Mouse (Mus musculus) embryonic facial prominence, embryonic 12.5 days (tissue): Measurements from ENCODE around the gene Cass4. TPM values are rescaled to one million over a fixed set of nuclear protein-coding genes. Genes with fewer than 3 reads are reported as not detected.

Experiments used
- ATAC-seq: fragments of 200-750 bp; cut with Nextera tagmentation; 2 replicates; pipeline ENCODE4 v1.8.0; 2017; ENCODE audit not compliant: insufficient number of reproducible peaks, insufficient read depth, low FRiP score, low TSS enrichment
- H3K27ac ChIP-seq: fragments of 300-500 bp; sonication (generic); 2 replicates; pipeline ENCODE4 v1.5.1; 2016; ENCODE audit warnings: mild to moderate bottlenecking
- H3K27me3 ChIP-seq: fragments of 300-500 bp; sonication (generic); 2 replicates; pipeline ENCODE4 v1.6.1; 2016; ENCODE audit warnings: mild to moderate bottlenecking, moderate library complexity
- H3K36me3 ChIP-seq: fragments of 300-500 bp; sonication (generic); 2 replicates; pipeline ENCODE4 v1.6.1; 2016; ENCODE audit warnings: mild to moderate bottlenecking
- H3K4me1 ChIP-seq: fragments of 300-500 bp; sonication (generic); 2 replicates; pipeline ENCODE4 v1.6.1; 2016
- H3K4me2 ChIP-seq: fragments of 300-500 bp; sonication (generic); replicated peaks from 2 replicates; pipeline ENCODE4 v1.6.1; 2016; ENCODE audit warnings: mild to moderate bottlenecking, moderate library complexity
- H3K4me3 ChIP-seq: fragments of 300-500 bp; sonication (generic); 2 replicates; pipeline ENCODE4 v1.5.1; 2016; ENCODE audit warnings: mild to moderate bottlenecking
- H3K9ac ChIP-seq: fragments of 300-500 bp; sonication (generic); 2 replicates; pipeline ENCODE4 v1.6.1; 2016; ENCODE audit warnings: mild to moderate bottlenecking, moderate library complexity
- H3K9me3 ChIP-seq: fragments of 300-500 bp; sonication (generic); 2 replicates; pipeline ENCODE4 v1.6.1; 2016; ENCODE audit warnings: mild to moderate bottlenecking, moderate library complexity
- WGBS: fragments of 180-500 bp; shearing (Covaris S2); methylation state at CpG from one replicate; pipeline ENCODE4 v1.1.7; 2016; 5-methylcytosine and 5-hydroxymethylcytosine counted together
- polyA plus RNA-seq: library from polyadenylated mRNA; unstranded; fragments of >200 nt; fragmentation: Nextera tagmentation; extraction: Ambion mirVana; gene quantifications from 2 replicates; pipeline ENCODE4 v1.2.1, GENCODE M21; 2016

Cass4 gene
- polyA plus RNA-seq: 0.20 TPM in 2 replicates

DNA sequence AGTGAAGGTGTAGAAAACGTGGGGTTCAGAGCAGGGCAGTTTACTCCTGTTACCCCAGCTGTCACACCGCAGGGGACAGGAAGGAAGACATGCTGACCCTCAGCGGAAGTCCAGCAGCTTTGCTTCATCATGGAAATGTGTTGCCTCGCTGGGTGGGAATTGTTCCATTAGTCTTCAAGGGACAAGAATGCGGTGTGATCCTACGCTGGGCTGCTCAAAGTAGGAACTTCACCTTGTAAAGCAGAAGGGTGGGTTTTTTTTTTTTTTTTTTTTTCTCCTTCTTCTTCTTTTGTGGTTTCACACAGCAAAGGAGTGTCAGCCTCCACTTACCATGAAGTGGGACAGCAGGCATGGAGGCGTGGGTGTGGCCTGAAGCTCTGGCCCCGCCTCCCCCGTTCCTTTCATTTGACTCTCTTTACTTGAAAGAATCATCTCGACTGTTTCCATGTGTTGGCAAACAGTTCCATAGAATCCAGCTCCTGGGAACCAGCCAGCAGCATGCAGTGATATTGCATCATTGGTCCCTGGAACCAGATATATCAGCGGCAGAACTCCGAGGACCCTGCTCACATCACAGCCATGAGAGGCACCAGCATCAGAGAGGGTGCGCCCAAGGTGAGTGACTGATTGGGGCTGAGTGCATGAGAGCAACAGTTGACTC is at the start of gene Cass4:
Gene Cass4 (plus strand): TSS at position 404 of the 661 bp plus-strand sequence.
- 39% methylated on average over 13 of the region's 13 CpGs for WGBS
- Histone ChIP-seq H3K9me3 (no peaks in the 10 kb centered on the region), H3K27ac (no peak within 1 kb of the TSS), H3K4me3 (no peak within 1 kb of the TSS), H3K27me3 (no peaks in the 10 kb centered on the region), H3K36me3 (no peaks in the 10 kb centered on the region), H3K9ac (no peak within 1 kb of the TSS), H3K4me1 (0 out of 2 replicates have a peak, but pooled peaks cover 4% of the 10 kb centered on the region), H3K4me2 (no peak within 1 kb of the TSS)
- ATAC-seq: no peak

DNA sequence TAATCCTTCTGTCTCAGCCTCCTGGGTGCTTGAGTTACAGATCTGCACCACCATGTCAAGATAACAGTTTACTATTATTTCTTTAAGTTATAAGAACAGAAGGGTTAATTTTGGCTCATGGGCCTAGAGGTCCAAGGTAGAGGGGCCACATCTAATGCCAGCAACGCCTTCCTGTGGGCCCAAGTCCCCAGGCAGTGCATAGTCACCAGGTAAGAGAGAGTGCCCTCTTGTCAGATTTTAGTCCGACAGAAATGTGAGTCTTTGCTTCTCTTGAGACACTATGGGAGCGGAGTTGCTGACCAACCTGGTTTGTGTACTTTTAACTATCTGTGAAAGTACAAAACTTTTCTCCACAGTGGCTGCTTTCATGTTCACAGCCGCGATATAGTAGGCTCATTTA is 48.9 kb upstream of the Cass4 start:
- H3K4me1 ChIP-seq: peaks cover 10% of the 10 kb centered on the region; the same call in 1 of the 2 replicates
- H3K9ac ChIP-seq: no peak overlapping the region
- no peak for ATAC-seq
- H3K27me3 ChIP-seq: no peaks in the 10 kb centered on the region
- H3K36me3 ChIP-seq: no peaks in the 10 kb centered on the region
- 34% methylated on average over 5 of the region's 5 CpGs for WGBS
- H3K9me3 ChIP-seq: no peaks in the 10 kb centered on the region
- peak overlapping the region; percentile 64; the same call in 1 of the 2 replicates for H3K4me3 ChIP-seq
- H3K4me2 ChIP-seq: peak overlapping the region; percentile 95
- H3K27ac ChIP-seq: peak overlapping the region; percentile 72; the same call in 1 of the 2 replicates

DNA sequence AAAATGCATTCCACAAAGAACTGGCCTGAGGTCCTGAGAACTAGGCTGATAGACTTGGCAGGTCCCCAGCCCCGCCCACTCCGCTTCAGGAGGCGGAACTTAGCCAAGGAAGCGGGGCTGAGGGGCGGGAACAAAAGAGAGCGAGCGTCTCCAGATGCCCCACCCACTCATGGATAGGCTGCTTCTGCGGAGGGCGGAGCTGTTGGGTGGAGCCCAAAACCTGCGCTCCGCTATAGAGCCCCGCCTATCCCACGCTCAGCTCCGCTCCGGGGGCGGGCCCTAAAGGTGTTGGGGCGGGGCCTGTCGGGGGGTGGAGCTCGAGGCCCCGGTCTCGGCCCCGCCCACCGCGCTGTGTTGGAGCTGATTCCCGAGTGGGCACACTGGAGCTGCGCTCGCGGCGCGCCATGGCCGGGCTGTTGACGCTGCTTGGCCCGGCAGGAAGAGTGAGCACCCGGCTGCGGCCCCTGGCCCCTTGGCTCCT is 48.3 kb upstream of the Cass4 start, which contains the start of gene Fam210b:
Gene Fam210b (plus strand): TSS at position 308 of the 481 bp plus-strand sequence.
- WGBS: under 1% methylated on average over 30 of the region's 35 CpGs
- Histone ChIP-seq H3K9me3 (no peaks in the 10 kb centered on the region), H3K4me1 (peaks cover 10% of the 10 kb centered on the region; the same call in 1 of the 2 replicates), H3K27ac (peak within 1 kb of the TSS; percentile 72; the same call in 1 of the 2 replicates), H3K27me3 (no peaks in the 10 kb centered on the region), H3K4me2 (peak within 1 kb of the TSS; percentile 95), H3K36me3 (no peaks in the 10 kb centered on the region), H3K9ac (peak within 1 kb of the TSS; percentile 64), H3K4me3 (peak within 1 kb of the TSS; percentile 64)
- peak; percentile 87 for ATAC-seq

DNA sequence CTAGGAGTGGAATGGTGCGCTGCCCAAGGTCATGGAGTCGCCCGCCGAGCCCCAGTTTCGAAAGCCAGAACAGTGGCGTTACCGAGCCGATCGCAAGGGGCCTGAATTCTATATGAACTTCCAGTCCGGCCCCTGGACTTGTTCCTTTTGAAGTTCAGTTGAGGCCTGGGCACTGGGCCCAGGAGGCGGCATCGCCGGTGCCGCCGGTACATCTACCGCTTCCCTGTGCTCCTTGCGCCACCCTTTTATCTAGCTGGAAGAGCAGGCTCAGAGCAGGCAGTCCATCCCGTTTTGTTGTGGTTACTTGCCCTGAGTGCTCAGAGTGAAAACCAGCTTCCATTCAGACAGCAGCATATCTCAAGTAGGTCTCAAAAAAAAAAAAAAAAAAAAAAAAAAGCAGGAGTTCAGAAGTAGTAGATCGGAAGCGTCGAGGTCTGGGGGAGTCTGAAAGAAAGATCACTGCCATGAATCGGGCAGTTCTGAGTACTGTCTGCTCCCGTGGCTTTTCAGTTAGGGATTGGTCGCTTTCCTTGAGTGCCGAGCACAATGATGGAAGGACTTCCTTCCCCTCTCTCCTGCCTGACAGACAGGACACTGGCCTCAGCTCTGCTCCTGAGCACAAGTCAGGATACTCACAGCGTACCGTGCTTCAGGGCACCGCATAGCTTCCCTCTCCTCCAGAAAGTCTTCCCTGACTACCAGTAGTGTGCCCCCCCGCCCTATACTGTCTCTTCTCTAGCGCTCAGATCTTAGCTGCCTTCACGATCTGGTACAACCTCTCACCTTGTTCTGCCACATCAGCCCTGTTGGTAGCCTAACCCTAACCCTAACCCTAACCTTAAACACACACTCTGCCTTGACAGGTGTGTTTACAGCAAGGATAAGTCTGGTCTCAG is 47.3 kb upstream of the Cass4 start:
- no peaks in the 10 kb centered on the region for H3K36me3 ChIP-seq
- H3K9me3 ChIP-seq: no peaks in the 10 kb centered on the region
- no peak for ATAC-seq
- peaks cover 10% of the 10 kb centered on the region; the same call in 1 of the 2 replicates for H3K4me1 ChIP-seq
- 11% methylated on average over 31 of the region's 31 CpGs for WGBS
- no peaks in the 10 kb centered on the region for H3K27me3 ChIP-seq
- peak overlapping the region; percentile 64 for H3K9ac ChIP-seq
- peak overlapping the region; percentile 64 for H3K4me3 ChIP-seq
- no peak overlapping the region for H3K27ac ChIP-seq
- H3K4me2 ChIP-seq: peak overlapping the region; percentile 95

DNA sequence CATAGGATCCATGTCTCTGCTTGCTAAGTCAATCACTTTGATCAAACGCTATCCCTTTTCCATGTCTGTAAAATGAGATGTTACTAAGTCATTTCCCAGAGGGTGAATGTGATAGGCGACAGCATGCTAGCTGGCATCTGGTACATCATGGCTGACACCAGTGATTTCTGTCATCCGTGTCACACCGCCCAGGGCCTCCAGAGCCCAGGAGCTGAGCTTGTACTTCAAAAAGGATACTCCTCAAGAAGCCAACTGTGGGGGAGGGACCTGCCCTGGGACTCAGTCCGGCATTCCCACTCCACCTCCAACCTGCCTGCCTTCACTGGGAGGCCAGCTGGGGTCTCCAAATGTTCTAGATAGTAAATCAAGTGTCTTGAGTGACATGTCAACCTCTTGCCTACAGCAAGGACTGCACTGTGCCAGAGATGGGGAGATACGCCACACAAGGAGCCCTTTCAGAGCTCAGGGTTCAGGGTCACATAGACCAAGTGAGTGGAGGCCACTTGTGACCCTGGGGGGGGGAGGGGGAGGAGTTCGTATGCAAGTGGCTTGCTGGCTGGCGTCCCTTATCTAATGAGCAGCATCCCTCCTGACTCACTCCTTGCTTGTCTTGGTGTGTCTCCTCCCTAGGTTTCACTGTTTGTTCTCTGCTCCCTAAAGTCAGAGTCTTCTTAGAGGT is 46.5 kb upstream of the Cass4 start:
- no peaks in the 10 kb centered on the region for H3K27me3 ChIP-seq
- H3K4me3 ChIP-seq: peak overlapping the region; percentile 64
- H3K9me3 ChIP-seq: no peaks in the 10 kb centered on the region
- peak overlapping the region; percentile 95 for H3K4me2 ChIP-seq
- 49% methylated on average over 8 of the region's 8 CpGs for WGBS
- H3K27ac ChIP-seq: no peak overlapping the region
- no peak for ATAC-seq
- H3K36me3 ChIP-seq: no peaks in the 10 kb centered on the region
- peaks cover 10% of the 10 kb centered on the region; the same call in 1 of the 2 replicates for H3K4me1 ChIP-seq
- H3K9ac ChIP-seq: peak overlapping the region; percentile 33; the same call in 1 of the 2 replicates

DNA sequence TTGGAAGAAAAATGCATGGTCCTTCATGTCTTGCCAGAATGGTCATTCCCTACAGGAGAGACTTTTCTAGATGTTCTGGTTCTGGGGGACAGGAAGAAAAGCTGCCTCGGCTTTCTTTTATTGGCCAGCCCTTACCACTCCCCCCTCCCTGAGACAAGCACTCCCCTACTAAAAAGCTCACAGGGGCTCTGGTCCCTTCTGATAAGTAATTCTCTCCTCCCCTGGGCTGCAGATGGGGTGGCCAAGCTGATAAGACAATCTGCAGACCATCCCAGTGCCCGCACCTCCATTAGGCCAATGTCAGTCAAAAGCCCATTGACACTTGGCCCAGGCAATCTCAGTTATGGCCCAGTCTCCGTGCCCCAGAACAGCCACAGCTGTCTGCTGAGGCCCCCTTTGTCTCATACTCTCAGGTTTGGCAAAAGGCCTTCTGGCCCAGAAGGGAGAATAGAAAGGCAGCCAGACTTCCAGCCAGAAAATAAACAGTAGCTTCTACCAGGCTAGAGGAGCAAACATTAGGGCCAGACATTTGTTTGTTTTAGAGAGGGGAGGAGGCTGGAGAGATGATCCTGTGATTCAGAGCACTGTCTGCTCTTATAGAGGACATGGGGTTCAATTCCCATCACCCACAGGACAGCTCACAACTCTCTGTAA is 45.2 kb upstream of the Cass4 start:
- Histone ChIP-seq H3K4me2 (no peak overlapping the region), H3K4me3 (no peak overlapping the region), H3K9ac (no peak overlapping the region), H3K9me3 (no peaks in the 10 kb centered on the region), H3K36me3 (peaks cover 6% of the 10 kb centered on the region; the same call in 1 of the 2 replicates), H3K27me3 (no peaks in the 10 kb centered on the region), H3K4me1 (peaks cover 10% of the 10 kb centered on the region; the same call in 1 of the 2 replicates), H3K27ac (0 out of 2 replicates have a peak overlapping the region, but pooled peaks have one; percentile 7)
- ATAC-seq: no peak
- 70% methylated on average over 3 of the region's 3 CpGs for WGBS

DNA sequence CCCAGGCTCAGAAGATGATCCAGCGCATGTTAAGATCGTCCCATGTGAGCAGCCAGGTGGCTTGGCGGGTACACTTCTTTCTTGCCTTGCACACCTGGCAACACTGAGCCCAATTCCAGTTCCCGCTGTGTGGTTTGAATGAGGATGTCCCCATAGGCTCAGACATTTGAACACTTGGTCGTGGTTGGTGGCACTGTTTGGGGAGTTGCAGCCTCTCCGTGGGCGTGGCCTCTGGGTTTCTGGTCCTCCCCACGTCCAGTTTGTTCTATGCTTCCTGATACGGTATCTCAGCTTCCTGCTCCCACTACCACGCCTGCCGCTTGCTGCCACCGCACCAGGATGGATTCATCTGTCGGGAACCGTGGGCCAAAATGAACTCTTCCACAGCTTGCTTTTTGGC is 43.8 kb upstream of the Cass4 start:
- H3K36me3 ChIP-seq: peaks cover 10% of the 10 kb centered on the region; the same call in 1 of the 2 replicates
- 74% methylated on average over 14 of the region's 14 CpGs for WGBS
- ATAC-seq: no peak
- no peak overlapping the region for H3K4me2 ChIP-seq
- peaks cover 7% of the 10 kb centered on the region; the same call in 1 of the 2 replicates for H3K4me1 ChIP-seq
- H3K4me3 ChIP-seq: no peak overlapping the region
- H3K9ac ChIP-seq: no peak overlapping the region
- H3K27ac ChIP-seq: no peak overlapping the region
- no peaks in the 10 kb centered on the region for H3K27me3 ChIP-seq
- H3K9me3 ChIP-seq: no peaks in the 10 kb centered on the region

DNA sequence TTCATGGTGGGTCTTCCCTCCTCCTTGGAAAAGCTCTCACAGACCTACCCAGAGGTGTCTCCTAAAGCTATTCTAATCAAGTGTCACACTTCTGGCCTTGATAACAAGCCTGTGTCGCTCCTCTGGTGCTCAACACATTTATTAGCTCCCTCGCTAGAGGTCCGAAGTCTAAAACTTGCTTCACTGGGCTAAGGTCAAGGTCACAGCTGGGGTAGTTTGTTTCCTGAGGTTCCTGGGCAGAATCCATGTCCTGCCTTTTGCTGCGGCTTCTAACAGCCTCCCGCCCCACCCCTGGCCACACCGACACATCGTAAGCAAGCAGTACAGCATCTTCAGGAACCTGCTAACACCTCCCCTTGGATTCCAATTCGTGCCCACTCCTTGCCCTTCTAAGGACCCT is 42.8 kb upstream of the Cass4 start:
- no peak overlapping the region for H3K27ac ChIP-seq
- H3K4me2 ChIP-seq: no peak overlapping the region
- WGBS: 71% methylated on average over 8 of the region's 8 CpGs
- H3K4me3 ChIP-seq: no peak overlapping the region
- H3K9ac ChIP-seq: no peak overlapping the region
- peaks cover 20% of the 10 kb centered on the region for H3K36me3 ChIP-seq
- ATAC-seq: no peak
- no peaks in the 10 kb centered on the region for H3K9me3 ChIP-seq
- H3K4me1 ChIP-seq: peaks cover 5% of the 10 kb centered on the region; the same call in 1 of the 2 replicates
- no peaks in the 10 kb centered on the region for H3K27me3 ChIP-seq

DNA sequence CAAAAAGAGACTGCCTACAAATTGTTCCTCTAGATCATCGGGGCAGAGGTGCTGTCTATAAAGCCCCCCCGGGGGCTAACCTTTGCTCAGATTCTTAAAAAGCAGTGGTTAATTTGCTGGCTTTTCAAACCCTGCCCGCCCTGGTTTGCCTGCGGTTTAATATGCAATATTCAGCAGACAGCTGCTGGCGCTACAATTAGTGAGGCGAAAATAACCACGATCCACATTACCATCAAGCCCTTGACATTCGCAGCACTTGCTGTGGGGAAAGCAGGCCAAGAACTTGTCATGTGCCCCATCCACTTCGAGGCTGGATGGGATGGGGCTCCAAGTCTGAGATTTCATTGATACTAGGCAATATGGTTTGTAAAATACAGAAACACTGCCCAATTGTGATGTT is 40.4 kb upstream of the Cass4 start:
- H3K27ac ChIP-seq: no peak overlapping the region
- WGBS: 89% methylated on average over 9 of the region's 9 CpGs
- no peaks in the 10 kb centered on the region for H3K4me1 ChIP-seq
- no peak overlapping the region for H3K4me2 ChIP-seq
- H3K36me3 ChIP-seq: peaks cover 45% of the 10 kb centered on the region
- H3K4me3 ChIP-seq: no peak overlapping the region
- no peak for ATAC-seq
- H3K27me3 ChIP-seq: no peaks in the 10 kb centered on the region
- no peak overlapping the region for H3K9ac ChIP-seq
- H3K9me3 ChIP-seq: no peaks in the 10 kb centered on the region

DNA sequence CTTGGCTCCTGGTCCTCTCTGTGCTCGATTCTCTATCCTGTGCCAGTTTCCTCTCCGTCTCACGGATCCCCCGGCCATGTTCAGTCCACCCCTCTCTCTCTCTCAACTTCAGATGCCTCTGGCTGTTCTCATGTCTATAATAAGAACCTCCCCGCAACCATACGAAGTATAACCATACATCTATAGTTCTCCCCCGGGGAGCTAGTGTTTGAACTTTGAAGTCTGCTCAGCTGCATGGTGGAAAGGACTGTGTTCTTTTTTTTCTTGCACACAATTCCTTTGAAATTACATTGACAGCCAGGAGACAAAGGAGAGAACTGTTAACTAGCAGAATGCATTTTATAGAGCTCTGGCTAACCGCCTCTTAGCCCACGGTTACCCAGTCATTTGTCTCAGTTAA is 38.8 kb upstream of the Cass4 start:
- H3K27me3 ChIP-seq: no peaks in the 10 kb centered on the region
- no peak for ATAC-seq
- no peak overlapping the region for H3K9ac ChIP-seq
- no peaks in the 10 kb centered on the region for H3K9me3 ChIP-seq
- no peak overlapping the region for H3K4me2 ChIP-seq
- no peak overlapping the region for H3K4me3 ChIP-seq
- H3K36me3 ChIP-seq: peaks cover 60% of the 10 kb centered on the region
- 74% methylated on average over 9 of the region's 9 CpGs for WGBS
- H3K4me1 ChIP-seq: no peaks in the 10 kb centered on the region
- H3K27ac ChIP-seq: no peak overlapping the region

DNA sequence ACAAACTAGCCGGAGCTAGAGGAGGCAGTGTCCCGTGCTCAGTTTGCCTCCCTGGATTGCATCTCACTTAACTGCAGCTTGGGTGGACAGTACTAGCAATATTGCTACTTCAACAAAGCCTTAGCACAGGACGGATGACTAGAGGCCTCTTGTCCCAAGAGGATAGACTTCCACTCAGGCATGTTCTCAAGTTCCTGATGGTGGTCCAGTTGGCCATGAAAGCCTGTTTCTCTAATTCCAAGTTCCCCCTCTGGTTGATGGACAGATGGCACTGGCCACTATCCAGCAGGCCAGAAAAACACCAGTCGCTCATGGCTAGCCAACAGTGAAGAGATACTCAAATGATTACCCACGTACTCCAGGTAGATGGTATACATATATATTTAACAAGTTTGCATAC is 37.8 kb upstream of the Cass4 start:
- H3K9me3 ChIP-seq: no peaks in the 10 kb centered on the region
- H3K27me3 ChIP-seq: no peaks in the 10 kb centered on the region
- no peak overlapping the region for H3K4me2 ChIP-seq
- no peak overlapping the region for H3K9ac ChIP-seq
- H3K36me3 ChIP-seq: peaks cover 71% of the 10 kb centered on the region
- no peak overlapping the region for H3K4me3 ChIP-seq
- WGBS: 83% methylated on average over 5 of the region's 5 CpGs
- no peak for ATAC-seq
- H3K4me1 ChIP-seq: no peaks in the 10 kb centered on the region
- H3K27ac ChIP-seq: no peak overlapping the region
